Mouse (Mus musculus) heart, embryonic 15.5 days (tissue): Measurements from ENCODE around the gene Ppil6. TPM values are rescaled to one million over a fixed set of nuclear protein-coding genes. Genes with fewer than 3 reads are reported as not detected.
A peak's percentile ranks its signal among the peaks of the same experiment; 100 is the strongest.

ENCODE experiments used
- ATAC-seq: fragments of 200-750 bp; cut with Nextera tagmentation; replicated peaks from 2 replicates; pipeline ENCODE4 v1.8.0; 2017; ENCODE audit warnings: low read depth, moderate TSS enrichment; ENCODE audit not compliant: insufficient number of reproducible peaks, insufficient read depth, low FRiP score
- H3K27ac ChIP-seq: fragments of 300-500 bp; sonication (generic); 2 replicates; pipeline ENCODE4 v1.5.1; 2015; ENCODE audit warnings: mild to moderate bottlenecking, inconsistent platforms
- H3K27me3 ChIP-seq: fragments of 300-500 bp; sonication (generic); 2 replicates; pipeline ENCODE4 v1.6.1; 2015; ENCODE audit warnings: inconsistent platforms
- H3K36me3 ChIP-seq: fragments of 300-500 bp; sonication (generic); 2 replicates; pipeline ENCODE4 v1.6.1; 2015; ENCODE audit warnings: mild to moderate bottlenecking, inconsistent platforms
- H3K4me1 ChIP-seq: fragments of 300-500 bp; sonication (generic); replicated peaks from 2 replicates; pipeline ENCODE4 v1.6.1; 2015; ENCODE audit warnings: inconsistent platforms
- H3K4me2 ChIP-seq: fragments of 300-500 bp; sonication (generic); 2 replicates; pipeline ENCODE4 v1.6.1; 2015; ENCODE audit warnings: inconsistent platforms, mild to moderate bottlenecking, moderate library complexity
- H3K4me3 ChIP-seq: fragments of 300-500 bp; sonication (generic); 2 replicates; pipeline ENCODE4 v1.5.1; 2015; ENCODE audit warnings: mild to moderate bottlenecking, inconsistent platforms
- H3K9ac ChIP-seq: fragments of 300-500 bp; sonication (generic); 2 replicates; pipeline ENCODE4 v1.6.1; 2015; ENCODE audit warnings: mild to moderate bottlenecking, inconsistent platforms
- H3K9me3 ChIP-seq: fragments of 300-500 bp; sonication (generic); replicated peaks from 2 replicates; pipeline ENCODE4 v1.6.1; 2016; ENCODE audit warnings: inconsistent platforms
- WGBS: fragments of 180-500 bp; shearing (Covaris S2); methylation state at CpG from one replicate; pipeline ENCODE4 v1.1.7; 2015; ENCODE audit warnings: mixed read lengths; 5-methylcytosine and 5-hydroxymethylcytosine counted together
- polyA plus RNA-seq: library from polyadenylated mRNA; unstranded; fragments of >200 nt; fragmentation: Nextera tagmentation; extraction: Ambion mirVana; gene quantifications from 2 replicates; pipeline ENCODE4 v1.2.1, GENCODE M21; 2015

The Ppil6 gene
- 1.4 and 2.2 TPM in 2 replicates for polyA plus RNA-seq

- peak within 1 kb of the TSS; percentile 100 for H3K4me2 ChIP-seq
- peaks cover 31% of the 10 kb centered on the region for H3K36me3 ChIP-seq
- H3K27ac ChIP-seq, result peak within 1 kb of the TSS; percentile 87
- peaks cover 17% of the 10 kb centered on the region for H3K4me1 ChIP-seq
- peak within 1 kb of the TSS; percentile 84 for H3K9ac ChIP-seq
- no peaks in the 10 kb centered on the region for H3K27me3 ChIP-seq
- WGBS, result under 1% methylated on average over 50 of the region's 50 CpGs
- ATAC-seq, result peak; percentile 92
- peak within 1 kb of the TSS; percentile 89 for H3K4me3 ChIP-seq
- no peaks in the 10 kb centered on the region for H3K9me3 ChIP-seq
Observed at GRCm38 (mm10) chr10:41489708-41490517, at the start of gene Ppil6, which contains the start of gene Smpd2. Ppil6 (plus strand) TSS chr10:41490439. Smpd2 (minus strand) TSS chr10:41490369.

GRCm38 (mm10) chr10:41448216-41448615, 42.0 kb upstream of the Ppil6 start:
- Histone ChIP-seq H3K27ac (no peak overlapping the region), H3K4me1 (peaks cover 19% of the 10 kb centered on the region), H3K4me3 (no peak overlapping the region), H3K9ac (no peak overlapping the region), H3K36me3 (0 out of 2 replicates have a peak, but pooled peaks cover 10% of the 10 kb centered on the region), H3K4me2 (no peak overlapping the region), H3K27me3 (no peaks in the 10 kb centered on the region), H3K9me3 (no peaks in the 10 kb centered on the region)
- 73% methylated on average over 1 of the region's 1 CpGs for WGBS
- ATAC-seq, result no peak

DNA sequence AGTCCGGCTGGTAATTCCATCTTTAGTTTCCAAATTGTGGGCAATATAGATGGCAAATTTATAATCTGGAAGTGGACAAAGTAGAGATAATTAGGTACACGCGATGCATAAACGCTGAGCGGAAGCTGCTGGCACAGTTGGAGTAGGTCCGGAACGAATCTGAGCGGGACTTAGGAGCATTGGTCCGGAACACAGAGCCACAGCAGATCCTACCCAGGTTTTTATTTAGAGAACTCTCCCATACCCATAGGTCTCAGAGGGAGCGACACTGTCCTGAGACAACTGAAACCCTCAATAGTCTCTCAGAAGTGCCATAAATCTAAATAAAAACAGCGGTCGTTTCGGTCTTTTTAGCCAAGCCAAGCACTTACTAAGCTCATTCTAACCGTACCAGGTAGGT, 40.6 kb upstream of the Ppil6 start:
- peak overlapping the region; percentile 82 for H3K4me2 ChIP-seq
- peak overlapping the region; percentile 92 for H3K9ac ChIP-seq
- peak; percentile 50 for ATAC-seq
- H3K4me3 ChIP-seq, result peak overlapping the region; percentile 92
- 14% methylated on average over 14 of the region's 14 CpGs for WGBS
- H3K36me3 ChIP-seq, result 0 out of 2 replicates have a peak, but pooled peaks cover 10% of the 10 kb centered on the region
- H3K27me3 ChIP-seq, result no peaks in the 10 kb centered on the region
- no peaks in the 10 kb centered on the region for H3K9me3 ChIP-seq
- peak overlapping the region; percentile 76 for H3K27ac ChIP-seq
- peaks cover 19% of the 10 kb centered on the region for H3K4me1 ChIP-seq

- no peaks in the 10 kb centered on the region for H3K27me3 ChIP-seq
- no peaks in the 10 kb centered on the region for H3K9me3 ChIP-seq
- peak within 1 kb of the TSS; percentile 92 for H3K9ac ChIP-seq
- H3K27ac ChIP-seq, result peak within 1 kb of the TSS; percentile 76
- peaks cover 19% of the 10 kb centered on the region for H3K4me1 ChIP-seq
- WGBS, result under 1% methylated on average over 49 of the region's 49 CpGs
- H3K36me3 ChIP-seq, result 0 out of 2 replicates have a peak, but pooled peaks cover 10% of the 10 kb centered on the region
- peak within 1 kb of the TSS; percentile 92 for H3K4me3 ChIP-seq
- peak; percentile 95 for ATAC-seq
- peak within 1 kb of the TSS; percentile 82 for H3K4me2 ChIP-seq
Observed at GRCm38 (mm10) chr10:41450137-41450670, 40.0 kb upstream of the Ppil6 start, which contains the start of gene Zbtb24. Zbtb24 (plus strand) TSS chr10:41450383.

GRCm38 (mm10) chr10:41450780-41451522, 39.3 kb upstream of the Ppil6 start:
- Histone ChIP-seq H3K27ac (peak overlapping the region; percentile 73), H3K36me3 (peaks cover 16% of the 10 kb centered on the region; the same call in 1 of the 2 replicates), H3K9ac (peak overlapping the region; percentile 92)

GRCm38 (mm10) chr10:41451656-41452055, 38.6 kb upstream of the Ppil6 start:
- H3K36me3 ChIP-seq, result peaks cover 17% of the 10 kb centered on the region; the same call in 1 of the 2 replicates
- no peak overlapping the region for H3K4me2 ChIP-seq
- no peak overlapping the region for H3K9ac ChIP-seq
- ATAC-seq, result no peak
- H3K4me3 ChIP-seq, result no peak overlapping the region
- H3K4me1 ChIP-seq, result peaks cover 25% of the 10 kb centered on the region
- H3K27ac ChIP-seq, result no peak overlapping the region
- 93% methylated on average over 9 of the region's 9 CpGs for WGBS
- no peaks in the 10 kb centered on the region for H3K9me3 ChIP-seq
- H3K27me3 ChIP-seq, result no peaks in the 10 kb centered on the region

More at GRCm38 (mm10) chr10:41450780-41451522, 39.3 kb upstream of the Ppil6 start:
- H3K4me2 ChIP-seq, result peak overlapping the region; percentile 82
- ATAC-seq, result no peak
- H3K27me3 ChIP-seq, result no peaks in the 10 kb centered on the region
- peaks cover 19% of the 10 kb centered on the region for H3K4me1 ChIP-seq
- H3K9me3 ChIP-seq, result no peaks in the 10 kb centered on the region
- 53% methylated on average over 18 of the region's 18 CpGs for WGBS
- peak overlapping the region; percentile 92 for H3K4me3 ChIP-seq

DNA sequence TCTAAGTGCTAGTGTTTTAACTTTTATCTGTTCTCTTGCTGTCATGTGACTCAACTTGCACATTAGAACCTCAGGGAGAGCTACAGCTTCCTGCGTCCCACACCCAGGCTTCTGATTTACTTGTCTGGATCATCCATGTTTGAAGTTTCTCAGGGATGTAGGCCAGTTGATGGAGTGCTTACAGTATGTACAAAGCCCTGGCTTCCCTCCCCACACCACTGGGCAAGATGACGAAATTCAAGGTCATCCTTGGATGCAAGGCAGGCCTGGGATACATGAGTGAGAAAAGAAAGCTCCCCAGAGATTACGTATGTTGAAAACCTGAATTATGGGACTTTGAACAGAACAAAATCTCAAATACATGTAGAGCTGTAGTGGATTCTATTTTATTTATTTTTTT, 37.4 kb upstream of the Ppil6 start:
- Histone ChIP-seq H3K4me1 (peaks cover 26% of the 10 kb centered on the region), H3K4me3 (no peak overlapping the region)
- WGBS, result 85% methylated on average over 3 of the region's 3 CpGs

DNA sequence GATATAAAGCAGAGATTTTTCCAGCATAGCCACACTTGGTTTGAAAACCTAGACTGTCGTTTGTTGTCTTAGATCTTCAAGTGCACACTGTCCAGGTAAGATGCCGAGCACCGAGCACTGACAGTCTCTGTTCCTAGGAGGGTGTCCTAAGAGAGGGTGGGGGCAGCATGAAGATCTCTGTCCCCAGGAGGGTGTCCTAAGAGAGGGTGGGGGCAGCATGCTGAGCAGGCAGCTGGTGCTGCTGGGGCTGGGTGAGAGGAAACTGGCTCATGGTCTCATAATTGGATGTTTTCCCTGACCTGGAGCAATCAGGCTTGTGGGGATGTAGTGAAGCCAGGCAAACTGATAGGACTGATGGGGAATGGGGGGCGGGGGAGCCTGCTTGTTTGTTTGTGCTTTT, 30.2 kb upstream of the Ppil6 start:
- ATAC-seq, result no peak
- H3K9ac ChIP-seq, result no peak overlapping the region
- WGBS, result 71% methylated on average over 4 of the region's 4 CpGs
- peaks cover 28% of the 10 kb centered on the region for H3K36me3 ChIP-seq
- no peaks in the 10 kb centered on the region for H3K27me3 ChIP-seq
- H3K9me3 ChIP-seq, result no peaks in the 10 kb centered on the region
- no peak overlapping the region for H3K27ac ChIP-seq
- H3K4me2 ChIP-seq, result no peak overlapping the region
- H3K4me1 ChIP-seq, result peaks cover 20% of the 10 kb centered on the region
- H3K4me3 ChIP-seq, result no peak overlapping the region

More for the DNA sequence above, 37.4 kb upstream of the Ppil6 start:
- no peaks in the 10 kb centered on the region for H3K9me3 ChIP-seq
- no peak overlapping the region for H3K4me2 ChIP-seq
- no peaks in the 10 kb centered on the region for H3K27me3 ChIP-seq
- H3K27ac ChIP-seq, result no peak overlapping the region
- no peak overlapping the region for H3K9ac ChIP-seq
- no peak for ATAC-seq
- peaks cover 19% of the 10 kb centered on the region; the same call in 1 of the 2 replicates for H3K36me3 ChIP-seq

- H3K9me3 ChIP-seq, result no peaks in the 10 kb centered on the region
- 12% methylated on average over 2 of the region's 2 CpGs for WGBS
- H3K9ac ChIP-seq, result no peak overlapping the region
- no peak overlapping the region for H3K4me2 ChIP-seq
- no peak for ATAC-seq
- H3K4me1 ChIP-seq, result peaks cover 20% of the 10 kb centered on the region
- H3K27ac ChIP-seq, result no peak overlapping the region
- peaks cover 27% of the 10 kb centered on the region for H3K36me3 ChIP-seq
- H3K27me3 ChIP-seq, result no peaks in the 10 kb centered on the region
- no peak overlapping the region for H3K4me3 ChIP-seq
Observed at GRCm38 (mm10) chr10:41460501-41460900, 29.7 kb upstream of the Ppil6 start.

GRCm38 (mm10) chr10:41461057-41461722, 29.0 kb upstream of the Ppil6 start:
- H3K9me3 ChIP-seq, result no peaks in the 10 kb centered on the region

More at GRCm38 (mm10) chr10:41461057-41461722, 29.0 kb upstream of the Ppil6 start:
- H3K27me3 ChIP-seq, result no peaks in the 10 kb centered on the region
- no peak overlapping the region for H3K4me3 ChIP-seq
- no peak for ATAC-seq
- H3K27ac ChIP-seq, result no peak overlapping the region
- 84% methylated on average over 3 of the region's 3 CpGs for WGBS
- H3K4me2 ChIP-seq, result no peak overlapping the region
- H3K36me3 ChIP-seq, result peaks cover 29% of the 10 kb centered on the region
- H3K4me1 ChIP-seq, result peaks cover 18% of the 10 kb centered on the region
- H3K9ac ChIP-seq, result no peak overlapping the region
